Mouse (Mus musculus): Measurements from ENCODE around the gene Iffo1. TPM values are rescaled to one million over a fixed set of nuclear protein-coding genes. Genes with fewer than 3 reads are reported as not detected.

The Iffo1 gene
- total RNA-seq, 2 experiments from 2014 or later, result 13.0 to 17.8 TPM

DNA sequence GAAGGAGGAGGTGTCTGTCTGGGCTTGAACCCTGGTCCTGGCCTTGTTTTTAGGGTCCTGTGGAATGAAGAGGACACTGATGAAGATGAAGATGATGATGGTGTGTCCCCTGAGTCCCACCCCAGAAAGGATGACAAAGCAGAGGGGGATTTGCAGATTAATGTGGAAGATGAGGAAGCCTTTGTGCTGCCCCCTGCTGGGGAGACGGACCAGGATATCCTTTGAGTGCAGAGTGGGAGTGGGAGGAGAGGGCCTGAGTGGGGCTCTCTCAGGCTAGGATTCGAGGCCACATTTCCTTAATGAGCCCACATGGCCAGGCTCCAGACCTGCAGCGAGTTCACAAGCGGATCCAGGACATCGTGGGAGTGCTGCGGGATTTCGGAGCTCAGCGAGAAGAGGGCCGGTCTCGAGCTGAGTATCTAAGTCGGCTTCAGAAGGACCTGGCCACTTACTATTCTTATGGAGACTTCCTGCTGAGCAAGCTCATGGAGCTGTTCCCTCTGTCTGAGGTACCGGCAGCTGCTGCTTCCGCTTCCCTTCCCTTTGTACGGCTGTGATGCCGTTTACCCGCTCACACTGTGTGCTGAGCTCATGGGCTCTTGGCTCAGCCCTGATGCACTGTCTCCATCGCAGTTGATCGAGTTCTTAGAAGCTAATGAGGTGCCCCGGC is 7.9 kb upstream of the Iffo1 start:
- peak in 1 of 2 experiments; percentile 63 for DNase-seq
- intact Hi-C loops (cut with DNase I), result no loop called here

DNA sequence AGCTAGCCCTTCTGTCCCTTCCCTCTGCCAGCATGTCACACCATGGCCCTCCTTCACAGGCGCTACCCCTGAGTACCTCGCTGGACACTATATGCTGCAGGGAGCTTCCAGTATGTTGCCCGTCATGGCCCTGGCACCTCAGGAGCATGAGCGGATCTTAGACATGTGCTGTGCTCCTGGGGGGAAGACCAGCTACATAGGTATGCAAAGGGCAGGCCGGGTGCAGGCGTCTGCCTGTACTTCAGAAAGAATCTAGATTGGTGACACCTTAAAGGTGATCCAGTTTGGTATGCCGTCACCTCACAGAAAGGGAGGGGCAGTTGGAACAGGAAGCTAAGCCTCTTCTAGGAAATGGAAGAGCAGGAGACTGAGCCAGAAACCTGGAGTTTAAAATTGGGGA is 5.3 kb upstream of the Iffo1 start:
- intact Hi-C loops (cut with DNase I), result no loop called here
- DNase-seq, result no peak

GRCm38 (mm10) chr6:125142436-125142835 is 2.6 kb upstream of the Iffo1 start:
- DNase-seq, result no peak
- intact Hi-C loops (cut with DNase I), result no loop called here

DNA sequence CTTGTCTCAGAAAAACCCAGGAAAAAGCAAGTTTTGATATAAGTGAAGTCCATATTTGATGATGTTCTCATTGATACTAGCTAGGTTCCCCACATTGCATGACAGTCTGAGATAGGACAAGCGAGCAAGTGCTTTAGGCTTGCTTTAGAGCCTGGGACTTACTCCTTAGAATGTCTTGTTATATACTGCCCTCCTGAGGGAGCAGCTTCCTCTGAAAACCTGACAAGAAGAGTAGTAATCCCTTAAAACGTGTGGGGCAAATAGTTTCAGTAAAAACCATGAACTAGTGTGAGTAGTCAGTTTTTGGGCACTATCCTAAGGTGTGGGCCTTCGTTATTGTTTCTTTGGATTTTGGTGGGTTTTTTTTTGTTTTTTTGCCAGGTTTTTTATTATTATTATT is 1.9 kb upstream of the Iffo1 start:
- intact Hi-C loops (cut with DNase I), result no loop called here
- no peak for DNase-seq

- intact Hi-C loops (cut with DNase I), result no loop called here
- no peak for DNase-seq
These were observed 1.1 kb upstream of the Iffo1 start for GRCm38 (mm10) chr6:125143904-125144303.

GRCm38 (mm10) chr6:125145479-125145951 is 474 bp downstream of the Iffo1 start:
- peak in 1 of 2 experiments; percentile 51 for DNase-seq
- intact Hi-C loops (cut with DNase I), result loop anchor here (5.0 kb wide), 2 partner anchors 127 to 207 kb away; no protein-coding TSS in a partner anchor

GRCm38 (mm10) chr6:125146148-125146547 is 1.1 kb downstream of the Iffo1 start:
- DNase-seq, result peak in 1 of 2 experiments; percentile 25
- intact Hi-C loops (cut with DNase I), result loop anchor here (5.0 kb wide), 2 partner anchors 126 to 206 kb away; no protein-coding TSS in a partner anchor

GRCm38 (mm10) chr6:125146797-125147196 is 1.8 kb downstream of the Iffo1 start:
- peak; percentile 77 to 80 for DNase-seq

DNA sequence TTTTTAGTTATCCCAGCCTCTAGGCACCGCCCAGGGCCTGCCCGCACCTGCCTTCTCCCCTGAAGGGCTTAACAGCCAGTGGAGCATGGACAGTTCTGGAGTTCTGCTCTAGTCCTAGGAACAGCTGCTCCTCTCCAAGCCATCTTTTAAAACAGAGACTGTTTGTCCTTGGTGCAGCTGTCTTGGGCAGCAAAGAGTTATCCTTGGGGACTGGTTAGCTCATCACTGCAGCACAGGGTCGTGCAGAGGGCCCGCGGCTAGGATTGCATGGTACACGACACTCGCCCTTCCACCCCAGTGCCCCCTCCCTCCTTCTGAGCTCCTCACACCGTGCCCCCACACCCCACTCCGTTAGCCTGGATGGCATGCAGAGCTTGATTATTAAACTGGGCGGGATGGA is 2.3 kb downstream of the Iffo1 start:
- intact Hi-C loops (cut with DNase I), result loop anchor here (5.0 kb wide), 2 partner anchors 125 to 205 kb away; no protein-coding TSS in a partner anchor
- peak in 1 of 2 experiments; percentile 35 for DNase-seq

More at GRCm38 (mm10) chr6:125146797-125147196, 1.8 kb downstream of the Iffo1 start:
- intact Hi-C loops (cut with DNase I), result loop anchor here (5.0 kb wide), 2 partner anchors 126 to 206 kb away; no protein-coding TSS in a partner anchor

DNA sequence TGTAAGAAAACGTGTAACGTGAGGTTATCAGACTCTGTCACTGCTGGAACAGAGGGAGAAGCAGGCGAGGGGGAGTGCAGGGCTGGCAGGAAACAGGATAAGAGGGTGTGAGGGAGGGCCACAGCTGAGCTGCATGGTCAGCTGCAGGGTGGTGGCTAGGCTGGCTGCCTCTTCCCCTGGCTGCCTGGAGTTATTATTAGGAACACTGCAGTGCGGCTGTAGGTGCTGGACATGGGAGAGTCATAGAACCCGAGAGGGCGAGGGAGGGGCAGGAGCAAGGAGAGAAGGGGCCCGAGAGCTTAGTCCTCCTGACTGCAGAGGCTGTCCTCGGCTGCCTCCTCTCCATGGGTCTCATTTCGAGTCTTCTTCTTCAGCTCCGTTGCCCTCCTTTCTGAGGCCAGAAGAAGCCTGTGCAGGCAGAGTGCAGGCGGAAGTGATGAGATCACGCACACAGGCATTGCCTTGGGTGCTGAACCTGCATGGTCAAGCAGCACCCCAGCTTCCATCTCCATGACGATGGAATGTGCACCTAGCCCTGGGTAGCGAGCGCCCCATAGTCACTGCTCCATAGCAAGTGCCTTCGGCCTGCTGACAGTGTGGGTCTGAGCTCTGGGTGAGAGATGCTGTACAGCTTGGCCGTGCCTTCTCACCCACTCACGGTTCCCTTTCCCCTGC is 3.3 kb downstream of the Iffo1 start:
- peak; percentile 79 to 86 for DNase-seq
- intact Hi-C loops (cut with DNase I), result loop anchor here (2.0 to 5.0 kb wide), 3 partner anchors 40 to 204 kb away; no protein-coding TSS in a partner anchor

DNA sequence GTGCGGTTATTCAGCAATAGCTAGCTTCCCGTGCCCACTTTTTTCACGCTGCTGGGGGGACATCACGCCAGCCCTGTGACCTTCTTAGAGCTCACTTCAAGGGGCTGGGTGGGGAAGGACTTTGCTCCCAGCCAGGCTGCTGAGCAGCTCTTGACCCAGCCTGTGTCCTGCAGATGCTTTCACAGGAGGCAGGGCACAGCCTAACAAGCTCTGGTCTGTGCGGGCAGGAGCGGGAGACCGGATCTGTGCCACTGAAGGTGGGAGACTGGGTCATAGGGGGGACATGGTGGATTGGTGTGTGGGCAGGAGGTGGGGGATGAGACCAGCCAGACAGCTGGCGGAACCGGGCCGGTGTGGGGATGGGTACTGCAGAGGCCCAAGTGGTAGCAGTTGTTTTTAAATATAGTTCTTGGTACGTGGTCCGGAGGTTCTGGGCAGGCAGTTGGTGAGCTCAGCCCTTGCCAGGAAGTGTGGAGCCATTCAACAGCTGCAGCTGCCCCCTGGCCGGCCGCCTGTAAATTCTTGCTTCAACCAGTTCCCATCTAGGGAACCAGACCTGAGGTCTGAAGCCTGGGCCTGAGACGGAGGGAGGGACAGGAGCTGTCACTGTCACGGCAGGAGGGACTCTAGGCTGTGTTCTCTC is 4.0 kb downstream of the Iffo1 start:
- intact Hi-C loops (cut with DNase I), result loop anchor here (1.0 to 5.0 kb wide), 4 partner anchors 13 to 203 kb away; no protein-coding TSS in a partner anchor
- DNase-seq, result peak; percentile 81 to 85

GRCm38 (mm10) chr6:125149569-125149950 is 4.5 kb downstream of the Iffo1 start:
- intact Hi-C loops (cut with DNase I), result loop anchor here (1.0 to 5.0 kb wide), 4 partner anchors 13 to 203 kb away; no protein-coding TSS in a partner anchor
- DNase-seq, result no peak

DNA sequence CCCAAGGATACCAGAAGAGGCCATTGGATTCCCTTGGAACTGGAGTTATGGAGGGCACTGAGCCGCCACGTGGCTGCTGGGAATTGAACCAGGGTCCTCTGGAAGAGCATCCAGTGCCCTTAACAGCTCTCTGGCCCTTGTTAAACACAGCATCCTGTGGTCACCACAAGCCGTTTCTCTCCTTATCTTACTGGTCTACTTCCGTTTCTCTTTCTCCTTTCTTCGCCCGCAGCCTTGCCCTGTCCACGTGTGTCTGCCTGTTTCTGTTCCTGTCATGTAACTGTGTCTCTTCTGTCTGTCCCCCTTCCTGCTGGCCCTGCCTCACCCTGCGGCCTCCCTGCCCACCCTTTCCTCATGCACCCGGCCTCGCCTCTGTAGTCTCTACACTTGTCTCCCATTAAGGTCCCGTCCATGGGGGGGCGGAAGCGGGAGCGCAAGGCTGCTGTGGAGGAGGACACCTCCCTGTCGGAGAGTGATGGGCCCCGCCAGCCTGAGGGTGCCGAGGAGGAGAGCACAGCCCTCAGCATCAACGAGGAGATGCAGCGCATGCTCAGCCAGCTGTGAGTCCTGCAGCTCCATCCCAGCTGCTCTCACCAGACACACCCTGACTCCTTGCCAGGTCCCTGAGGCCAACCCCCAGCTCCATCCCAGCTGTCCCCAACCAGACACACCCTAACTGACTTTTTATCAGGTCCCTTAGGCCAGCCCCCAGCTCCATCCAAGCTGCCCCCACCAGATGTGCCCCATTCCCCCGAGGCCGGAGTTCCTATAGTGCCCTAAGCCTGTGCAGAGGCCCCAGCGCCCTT is 7.4 kb downstream of the Iffo1 start:
- intact Hi-C loops (cut with DNase I), result no loop called here

GRCm38 (mm10) chr6:125153018-125153389 is 8.0 kb downstream of the Iffo1 start:
- no peak for DNase-seq
- intact Hi-C loops (cut with DNase I), result no loop called here

More for the DNA sequence above, 7.4 kb downstream of the Iffo1 start:
- peak; percentile 74 to 82 for DNase-seq

- intact Hi-C loops (cut with DNase I), result no loop called here
- no peak for DNase-seq
These were observed 8.6 kb downstream of the Iffo1 start for GRCm38 (mm10) chr6:125153682-125154081.

DNA sequence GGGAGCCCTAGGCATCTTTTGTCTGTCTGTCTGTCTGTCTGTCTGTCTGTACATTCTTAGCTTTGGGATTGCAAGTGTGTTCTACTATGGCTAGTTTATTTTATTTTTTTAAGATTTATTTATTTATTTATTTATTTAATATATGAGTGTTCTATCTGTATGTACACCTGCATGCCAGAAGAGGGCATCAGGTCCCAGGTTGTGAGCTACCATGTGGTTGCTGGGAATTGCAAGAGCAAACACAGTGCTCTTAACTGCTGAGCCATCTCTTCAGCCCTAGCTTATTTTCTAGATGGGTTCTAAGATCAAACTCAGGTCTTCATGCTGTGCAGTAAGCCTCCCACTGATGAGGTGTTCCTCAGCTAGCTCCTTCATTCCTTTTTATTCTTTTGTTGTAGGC is 9.5 kb downstream of the Iffo1 start:
- intact Hi-C loops (cut with DNase I), result no loop called here
- peak in 1 of 2 experiments; percentile 29 for DNase-seq

DNA sequence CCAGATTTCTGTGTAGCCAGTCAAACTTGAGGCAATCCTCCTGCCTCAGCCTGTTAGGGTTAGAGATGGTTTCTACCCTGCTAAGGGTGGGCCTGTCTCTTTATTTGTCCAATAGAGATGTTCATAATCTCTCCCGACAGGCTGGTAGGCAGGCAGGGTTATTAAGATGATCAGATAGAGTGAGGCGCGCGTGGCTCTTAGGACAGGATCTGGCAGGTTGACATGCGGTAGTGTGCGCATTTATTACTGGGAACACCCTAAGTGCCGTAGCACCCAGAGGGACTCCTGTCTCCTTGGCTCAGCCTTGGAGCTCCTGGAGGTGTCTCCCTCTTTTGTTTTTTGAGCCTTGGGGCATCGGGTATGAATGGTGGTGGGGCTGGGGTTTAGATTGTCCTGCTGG is 10.2 kb downstream of the Iffo1 start:
- intact Hi-C loops (cut with DNase I), result no loop called here
- no peak for DNase-seq

DNA sequence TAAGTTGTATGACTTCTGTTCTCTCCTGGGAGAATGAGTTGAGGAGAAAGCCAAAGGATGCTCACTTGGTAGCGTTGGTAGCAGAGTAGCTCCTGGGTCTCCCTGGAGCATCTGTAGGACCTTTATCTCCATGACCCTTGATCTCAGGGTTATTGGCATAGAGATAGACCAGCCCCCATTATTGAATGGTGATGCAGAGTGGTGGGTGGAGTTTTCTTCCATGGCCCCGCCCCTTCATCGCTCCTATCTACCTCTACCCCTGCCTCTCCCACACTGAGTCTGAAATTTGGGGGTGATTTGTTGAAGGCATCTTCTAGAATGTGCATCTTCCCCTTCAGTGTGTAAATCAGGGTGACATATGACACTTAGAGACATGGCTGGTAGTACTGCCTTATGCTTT is 11.4 kb downstream of the Iffo1 start:
- intact Hi-C loops (cut with DNase I), result no loop called here
- DNase-seq, result no peak

DNA sequence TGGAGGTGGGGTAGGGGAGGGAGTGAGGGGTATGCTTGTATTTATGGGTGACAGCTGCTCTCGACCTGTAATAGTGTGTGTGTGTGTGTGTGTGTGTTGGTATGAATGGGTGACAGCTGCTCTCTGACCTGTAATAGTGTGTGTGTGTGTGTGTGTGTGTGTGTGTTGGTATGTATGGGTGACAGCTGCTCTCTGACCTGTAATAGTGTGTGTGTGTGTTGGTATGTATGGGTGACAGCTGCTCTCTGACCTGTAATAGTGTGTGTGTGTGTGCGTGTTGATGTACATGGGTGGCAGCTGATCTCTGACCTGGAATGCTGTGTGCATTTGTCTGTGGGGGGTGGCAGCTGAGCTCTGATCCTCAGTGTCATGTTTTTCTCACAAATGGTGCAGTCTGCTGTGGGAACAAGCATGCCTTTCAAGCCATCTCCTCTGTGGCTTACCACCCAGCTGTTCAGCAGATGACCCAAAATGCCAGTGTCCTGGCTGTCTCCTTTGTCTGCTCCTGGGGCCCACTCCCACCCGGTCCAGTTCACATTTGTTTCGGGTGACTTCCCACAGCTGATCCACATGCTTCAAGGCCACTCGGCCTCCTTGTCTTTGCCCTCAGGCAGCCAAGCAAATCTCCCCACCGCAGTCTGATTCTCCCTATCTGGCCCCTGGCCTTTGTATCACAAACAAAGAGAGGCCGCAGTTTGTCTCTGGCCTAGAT is 12.0 kb downstream of the Iffo1 start:
- intact Hi-C loops (cut with DNase I), result no loop called here
- no peak for DNase-seq
